Mouse (Mus musculus) mouse trophoblast stem cell (cell line): ENCODE data around the gene Pde11a.

Experiments
- in situ Hi-C, 2 experiments: fragments of 300-500 bp; cut with MseI, MboI; formaldehyde crosslinking; loops; 2 replicates in 1 of 2; 3 replicates in 1 of 2; pipeline ENCODE4 v1.15.1; 2025

Pde11a gene

DNA sequence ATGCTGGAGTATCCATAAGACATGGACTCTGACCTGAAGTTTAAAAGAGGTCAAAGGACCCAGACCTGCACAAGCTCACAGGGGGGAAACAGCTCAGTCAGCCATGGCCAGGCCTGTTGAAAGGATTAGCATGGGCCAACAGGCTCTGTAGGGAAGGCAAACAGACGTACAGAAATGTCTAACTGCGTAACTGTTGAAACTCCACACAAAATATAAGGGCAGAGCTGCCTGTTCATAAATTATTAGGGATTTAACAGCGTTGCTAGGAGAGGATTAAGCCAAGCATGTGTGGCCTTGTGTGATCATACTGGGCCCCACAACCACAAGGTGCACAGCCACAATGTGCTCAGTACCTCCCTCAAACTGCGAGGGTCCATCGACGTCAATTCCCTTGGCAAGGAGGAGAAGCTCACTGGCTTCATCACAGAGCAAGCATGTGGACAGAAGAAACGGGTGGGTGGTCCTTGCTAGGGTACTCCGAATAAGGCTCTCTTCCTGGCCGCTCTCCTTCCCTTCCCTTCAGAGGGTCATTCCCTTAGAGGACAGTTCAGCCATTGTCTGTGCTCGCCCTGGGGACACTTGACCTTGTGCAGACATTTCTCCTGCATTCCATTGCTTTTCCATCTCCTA lies 375.2 kb downstream of the Pde11a start:
- in situ Hi-C loops: no loop called here

DNA sequence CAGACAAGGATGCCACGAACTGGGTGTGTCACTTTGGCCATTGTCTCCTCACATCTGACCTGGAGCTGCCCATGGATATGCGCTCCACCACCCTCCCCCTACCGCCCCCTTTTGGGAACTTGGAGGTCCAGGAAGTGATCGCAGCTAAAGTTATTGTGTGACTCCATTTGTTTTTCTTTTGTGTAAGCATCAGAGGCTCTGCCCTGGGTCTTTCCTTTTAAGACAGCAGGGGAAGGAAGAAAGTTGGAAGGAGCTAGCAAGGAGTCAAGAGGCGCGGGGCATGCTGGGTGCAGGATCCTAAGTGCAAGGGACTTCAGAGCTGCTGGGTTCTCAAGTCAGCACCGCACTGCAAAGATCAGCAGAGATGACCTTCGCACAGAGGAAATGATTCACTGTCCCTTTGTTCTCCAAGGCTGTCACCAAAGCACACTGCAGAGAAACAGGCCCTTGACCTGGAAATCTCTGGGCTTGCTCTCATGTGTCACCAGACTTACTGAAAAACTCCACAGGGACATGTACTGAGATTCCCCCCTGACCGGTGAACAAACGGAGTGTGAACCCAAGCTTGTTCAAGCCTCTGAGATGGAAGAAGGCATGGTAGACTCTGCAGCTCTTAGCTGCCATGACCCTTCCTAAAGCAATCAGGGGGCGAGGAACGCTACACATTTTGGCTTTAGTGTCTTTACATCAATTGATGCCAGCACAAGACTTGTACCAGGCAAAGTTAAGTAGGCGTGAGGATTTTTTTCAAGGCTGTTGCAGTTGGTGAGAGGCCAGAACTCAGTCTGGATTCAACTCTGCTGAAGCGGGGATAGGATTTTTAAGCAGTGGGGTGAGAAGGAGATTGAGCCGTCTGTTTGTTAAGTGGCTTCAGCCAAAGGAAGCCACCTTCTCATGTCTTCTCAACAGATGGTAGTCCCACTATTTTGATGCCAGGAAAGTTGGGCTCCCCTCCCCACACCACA lies 377.9 kb downstream of the Pde11a start:
- in situ Hi-C loops: no loop called here

DNA sequence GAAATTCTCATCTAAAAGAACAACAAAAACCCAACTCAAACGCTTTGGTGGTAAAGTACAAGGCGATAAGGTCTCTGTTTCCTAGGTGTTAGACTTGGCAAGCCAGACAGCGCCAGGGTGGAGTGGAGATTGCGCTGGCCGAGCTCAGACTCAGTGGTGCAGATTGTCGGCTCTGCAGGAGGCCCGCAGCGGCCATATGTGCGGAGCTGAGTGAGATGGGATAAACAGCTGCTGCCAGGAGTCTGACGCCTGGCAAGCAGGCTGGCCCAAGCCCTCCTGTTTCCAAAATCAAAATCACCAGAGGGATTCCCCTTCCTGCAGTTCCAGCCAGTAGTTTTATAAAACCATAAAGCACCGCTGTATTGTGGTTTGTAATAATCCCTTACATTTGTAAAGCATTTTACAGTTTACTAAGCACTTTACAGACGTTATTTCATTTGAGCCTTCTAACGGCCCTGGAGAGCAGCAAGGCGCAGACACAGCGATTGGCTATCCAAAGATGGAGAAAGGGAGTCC lies 378.7 kb downstream of the Pde11a start:
- in situ Hi-C loops: loop anchor here in 1 of 2 experiments (10.0 kb wide), 1 partner anchor 175 kb away; no protein-coding TSS in a partner anchor

DNA sequence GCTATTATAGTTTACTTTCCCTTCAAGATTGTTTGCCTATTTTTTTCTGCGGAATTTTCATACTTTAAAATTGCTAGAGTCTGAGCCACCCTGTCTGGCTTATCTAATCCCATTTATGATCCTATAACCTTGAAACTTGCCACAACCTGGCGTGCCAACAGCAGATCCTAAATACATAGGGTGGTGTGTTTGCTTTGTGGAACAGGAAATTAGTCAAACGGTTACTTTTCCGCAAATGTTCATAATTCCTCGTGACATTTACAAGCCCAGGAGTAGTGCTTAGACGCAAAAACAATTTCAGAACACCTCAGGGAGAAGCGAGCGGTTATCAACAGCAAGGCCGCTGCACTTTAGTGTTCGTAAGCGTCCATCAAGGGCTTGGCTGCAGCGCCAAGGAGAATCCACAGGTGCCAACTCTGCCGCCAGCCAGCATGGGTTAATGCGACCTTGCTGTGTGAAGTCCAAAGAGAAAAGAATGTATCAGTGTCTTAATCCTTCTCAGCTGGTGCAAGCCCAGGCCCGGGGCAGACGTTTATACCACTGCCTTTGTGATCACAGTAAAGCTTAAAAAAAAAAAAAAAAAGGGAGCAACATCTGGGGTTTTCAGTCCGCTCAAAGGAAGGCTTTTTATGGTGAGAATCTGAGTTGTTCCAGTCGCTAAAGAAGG lies 379.3 kb downstream of the Pde11a start:
- in situ Hi-C loops: loop anchor here in 1 of 2 experiments (10.0 kb wide), 1 partner anchor 175 kb away; no protein-coding TSS in a partner anchor

DNA sequence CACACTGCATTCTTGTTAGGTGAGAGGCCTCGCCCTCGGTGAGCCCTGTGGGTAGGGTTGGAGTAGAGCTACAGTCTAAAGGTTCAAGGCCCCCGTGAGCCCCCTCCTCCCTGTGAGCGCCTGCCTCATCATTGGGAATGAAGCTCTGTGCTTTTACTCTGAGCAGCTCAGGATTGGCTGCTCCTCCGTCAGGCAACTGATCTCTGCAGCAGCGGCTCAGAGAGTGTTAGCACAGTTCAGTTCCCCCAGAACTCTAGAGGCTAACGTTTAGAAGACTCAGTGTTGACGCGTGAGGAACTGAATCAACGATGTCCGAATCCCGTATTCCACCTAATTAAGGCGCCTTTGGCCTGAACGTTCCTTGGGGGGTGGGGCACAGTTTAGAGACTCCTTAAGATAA lies 382.9 kb downstream of the Pde11a start:
- in situ Hi-C loops: loop anchor here in 1 of 2 experiments (10.0 kb wide), 1 partner anchor 171 kb away; no protein-coding TSS in a partner anchor

DNA sequence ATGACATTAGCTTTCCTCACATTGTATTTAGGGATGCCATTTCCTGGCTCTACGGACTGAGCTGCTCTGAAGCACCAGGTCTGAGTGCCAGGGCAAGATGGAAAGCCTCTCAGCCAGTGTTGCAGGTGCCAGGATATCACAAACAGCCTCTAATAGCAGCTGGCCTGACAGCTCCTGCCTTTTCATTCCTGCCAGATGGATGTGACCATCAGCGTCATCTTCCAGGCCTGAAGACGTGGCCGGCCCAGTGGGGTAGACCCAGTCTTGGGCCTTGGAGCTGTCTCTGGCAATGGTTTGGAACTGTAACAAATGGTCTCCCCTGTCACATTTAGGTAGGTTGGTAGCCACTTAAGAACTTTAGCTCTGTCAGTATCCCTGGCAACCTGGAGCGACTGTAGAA lies 385.3 kb downstream of the Pde11a start:
- in situ Hi-C loops: loop anchor here in 1 of 2 experiments (10.0 kb wide), 1 partner anchor 169 kb away; no protein-coding TSS in a partner anchor

DNA sequence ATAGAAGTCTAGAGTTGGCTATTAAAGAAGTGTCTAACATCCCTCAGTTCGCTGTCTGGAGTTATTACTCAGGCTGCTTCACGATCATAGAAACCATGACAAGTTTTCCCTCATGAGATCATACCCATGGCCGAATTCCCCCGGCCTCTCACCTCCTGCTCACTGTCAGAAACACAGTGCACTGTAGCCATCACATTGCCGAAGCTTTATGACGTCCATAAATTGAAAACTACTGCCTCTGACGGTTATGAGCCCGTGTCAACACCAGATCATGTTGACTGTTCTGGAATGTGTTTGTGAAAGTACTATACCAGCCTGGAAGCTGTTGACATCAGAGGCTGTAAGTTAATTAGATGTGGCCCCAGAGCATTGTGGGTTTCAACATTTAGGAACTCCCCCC lies 387.9 kb downstream of the Pde11a start:
- in situ Hi-C loops: loop anchor here in 1 of 2 experiments (10.0 kb wide), 1 partner anchor 166 kb away; no protein-coding TSS in a partner anchor
